Mouse (Mus musculus): ENCODE data around the gene Nmnat2.

Nmnat2 gene

DNA sequence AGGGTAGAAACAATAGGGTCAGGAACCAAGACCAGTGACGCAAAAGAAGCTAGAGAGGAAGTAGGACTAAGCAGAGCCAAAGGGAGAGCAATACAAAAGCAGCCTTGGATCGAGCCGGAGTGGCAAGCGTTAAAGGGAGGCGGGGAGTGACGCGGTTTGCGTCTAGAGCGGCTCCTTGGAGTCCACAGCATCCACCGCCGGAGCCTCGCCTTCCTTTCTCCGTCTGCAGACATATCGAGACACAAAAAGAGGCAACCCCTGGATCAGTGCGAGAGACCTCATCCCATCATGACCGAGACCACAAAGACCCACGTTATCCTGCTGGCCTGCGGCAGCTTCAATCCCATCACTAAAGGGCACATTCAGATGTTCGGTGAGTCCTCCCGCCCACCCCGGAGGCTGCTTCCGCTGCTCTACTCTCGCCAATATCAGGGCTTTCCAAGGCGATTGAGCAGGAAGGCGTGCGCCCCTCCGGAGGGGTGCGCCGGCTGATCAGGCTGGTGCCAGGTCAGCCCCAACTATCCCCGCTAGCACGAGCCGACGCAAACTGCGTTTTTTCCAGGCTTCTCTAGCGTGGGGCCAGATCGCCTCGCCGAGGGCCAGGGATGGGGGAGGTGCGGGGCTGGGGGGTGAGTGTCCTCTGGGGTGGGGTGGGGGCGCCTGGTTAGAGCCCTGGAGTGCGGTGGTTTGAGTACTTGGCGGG is at the start of gene Nmnat2:
TSS of gene Nmnat2 (plus strand) at position 173 of the 703 bp plus-strand sequence.
- peak; percentile 76 for DNase-seq

DNA sequence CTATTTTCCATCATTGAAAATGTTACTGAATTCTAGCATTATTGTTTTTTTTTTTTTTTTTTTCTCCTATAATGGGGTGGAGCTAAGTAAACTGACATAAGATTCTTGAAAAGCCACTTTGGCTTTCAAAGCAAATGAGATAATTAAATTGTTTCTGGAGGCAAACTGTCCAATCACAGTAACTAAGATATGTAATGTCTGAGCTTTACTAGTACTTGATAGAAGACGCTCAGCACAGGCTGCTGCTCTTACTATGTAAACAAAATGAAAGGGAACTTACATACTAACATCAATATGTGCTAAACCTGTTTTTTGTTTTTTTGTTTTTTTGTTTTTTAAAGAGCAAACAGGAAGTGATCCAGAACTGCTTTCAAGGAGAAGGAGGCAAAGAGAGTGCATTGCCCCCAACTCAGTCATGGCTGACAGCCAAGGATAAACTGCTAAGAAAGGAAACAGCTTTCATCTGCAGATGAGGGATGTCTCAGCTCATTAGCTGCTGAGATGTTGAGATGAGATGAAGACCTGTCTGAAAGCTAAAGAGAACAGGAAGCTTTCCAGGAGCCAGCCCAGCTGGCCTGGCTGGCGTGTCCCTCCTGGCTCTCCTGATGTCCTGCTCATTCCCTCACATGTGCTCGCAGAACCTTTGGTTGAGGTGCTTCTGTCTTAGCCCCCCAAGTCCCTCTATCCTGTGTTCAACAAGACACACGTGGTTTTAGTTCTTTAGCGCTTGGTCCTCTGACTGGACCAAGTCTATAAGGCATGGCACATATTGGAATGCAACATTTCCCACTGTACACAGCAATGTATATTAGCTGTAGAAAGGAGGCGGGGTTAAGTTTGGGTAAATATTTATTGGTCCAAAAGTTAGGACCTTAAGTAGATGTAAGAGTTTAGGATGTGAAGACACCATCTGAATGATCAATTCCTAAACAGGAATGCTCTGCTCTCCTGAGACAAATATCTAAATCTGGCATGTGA is 41.0 kb upstream of the Nmnat2 start:
- no peak for DNase-seq

- no peak for DNase-seq
These were observed 39.0 kb upstream of the Nmnat2 start for GRCm38 (mm10) chr1:152915766-152916165.

- no peak for DNase-seq
These were observed 37.9 kb upstream of the Nmnat2 start for GRCm38 (mm10) chr1:152916936-152917335.

- DNase-seq = no peak
These were observed 37.2 kb upstream of the Nmnat2 start for GRCm38 (mm10) chr1:152917626-152918025.

- no peak for DNase-seq
These were observed 33.0 kb upstream of the Nmnat2 start for GRCm38 (mm10) chr1:152921786-152922185.

DNA sequence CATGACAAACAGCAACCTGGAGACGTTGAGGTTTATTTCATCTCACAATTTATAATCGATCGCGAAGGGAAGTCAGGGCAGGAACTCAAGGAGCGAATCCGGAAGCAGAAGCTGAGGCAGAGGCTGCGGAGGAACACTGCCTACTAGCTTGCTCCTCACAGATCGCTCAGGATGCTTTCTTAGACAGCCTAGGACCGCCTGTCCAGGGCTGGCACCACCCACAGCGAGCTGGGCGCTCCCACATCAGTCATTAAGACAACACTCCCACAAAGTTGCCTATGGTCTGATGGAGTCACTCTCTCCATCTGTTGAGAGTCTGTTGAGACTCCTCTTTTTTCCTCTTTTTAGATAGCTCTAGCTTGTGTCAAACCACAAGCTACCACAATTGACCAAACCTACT is 20.8 kb upstream of the Nmnat2 start:
- no peak for DNase-seq

DNA sequence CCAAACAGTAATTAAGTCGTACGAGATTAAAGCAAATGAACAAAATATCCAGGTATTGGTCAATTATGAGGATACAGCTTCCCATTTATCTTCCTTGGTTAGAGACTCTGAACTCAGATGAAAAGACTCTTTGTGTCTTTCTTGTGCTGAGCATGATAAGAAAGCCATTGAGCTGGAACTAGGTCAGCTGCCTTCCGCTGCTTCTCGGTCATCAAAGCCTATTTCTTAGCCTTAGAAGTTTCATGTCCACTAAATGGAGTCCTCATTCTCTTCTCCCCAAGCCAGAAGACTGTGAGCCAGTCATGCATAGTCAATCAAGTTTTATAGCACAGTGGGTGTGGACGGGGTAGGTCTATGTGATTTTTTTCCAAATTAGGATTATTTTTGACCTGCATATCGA is 19.3 kb upstream of the Nmnat2 start:
- DNase-seq = no peak

DNA sequence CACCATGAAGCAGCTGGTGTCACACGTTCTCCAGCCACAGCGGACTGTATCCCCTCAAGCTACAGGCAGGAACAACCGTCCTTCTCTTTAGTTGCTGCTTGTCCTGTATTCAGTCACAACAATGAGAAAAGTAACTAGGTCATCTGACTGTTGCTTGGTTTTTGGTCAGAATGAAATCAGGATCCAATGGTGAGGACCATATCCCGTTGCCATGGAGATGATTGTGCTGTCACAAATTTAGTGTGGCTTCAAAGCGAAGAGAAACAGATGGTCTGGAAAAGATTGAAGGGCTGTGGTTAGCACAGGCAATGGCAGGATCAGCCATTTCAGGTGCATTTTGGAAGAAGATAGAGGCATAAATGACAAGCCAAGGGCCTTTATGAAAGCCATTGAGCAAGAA is 18.4 kb upstream of the Nmnat2 start:
- DNase-seq = no peak

GRCm38 (mm10) chr1:152942977-152943376 is 11.8 kb upstream of the Nmnat2 start:
- DNase-seq = no peak

DNA sequence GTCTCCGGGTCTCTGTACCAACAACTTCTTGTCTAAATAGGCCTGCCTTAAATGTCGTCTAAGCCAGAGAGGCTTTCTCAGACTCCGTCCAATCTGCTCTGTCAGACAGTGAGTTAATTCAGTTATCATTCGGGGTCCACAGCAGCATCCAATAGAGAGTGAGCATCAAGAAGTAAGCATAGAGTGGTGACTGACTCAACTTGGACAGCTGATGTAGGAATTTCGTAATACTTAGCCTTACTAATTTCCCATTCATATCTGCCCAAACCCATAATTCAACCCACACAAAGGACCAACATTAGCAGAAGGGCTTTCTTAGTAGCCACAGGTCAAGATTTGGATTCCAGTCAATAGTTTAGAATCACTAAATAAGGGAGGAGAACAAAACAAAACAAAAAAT is 626 bp upstream of the Nmnat2 start:
- DNase-seq = no peak

- peak; percentile 53 for DNase-seq
These were observed 895 bp downstream of the Nmnat2 start for GRCm38 (mm10) chr1:152955564-152956211.

- DNase-seq = peak; percentile 62
These were observed 1.4 kb downstream of the Nmnat2 start for GRCm38 (mm10) chr1:152956221-152956620.

- no peak for DNase-seq
These were observed 9.6 kb downstream of the Nmnat2 start for GRCm38 (mm10) chr1:152964344-152964743.

GRCm38 (mm10) chr1:152966222-152966621 is 11.4 kb downstream of the Nmnat2 start:
- DNase-seq = no peak

GRCm38 (mm10) chr1:152966686-152967085 is 11.9 kb downstream of the Nmnat2 start:
- no peak for DNase-seq

- no peak for DNase-seq
These were observed 14.3 kb downstream of the Nmnat2 start for GRCm38 (mm10) chr1:152969081-152969480.

- no peak for DNase-seq
These were observed 18.2 kb downstream of the Nmnat2 start for GRCm38 (mm10) chr1:152972957-152973356.

GRCm38 (mm10) chr1:152973421-152973820 is 18.6 kb downstream of the Nmnat2 start:
- DNase-seq = no peak

- no peak for DNase-seq
These were observed 19.1 kb downstream of the Nmnat2 start for GRCm38 (mm10) chr1:152973861-152974260.

DNA sequence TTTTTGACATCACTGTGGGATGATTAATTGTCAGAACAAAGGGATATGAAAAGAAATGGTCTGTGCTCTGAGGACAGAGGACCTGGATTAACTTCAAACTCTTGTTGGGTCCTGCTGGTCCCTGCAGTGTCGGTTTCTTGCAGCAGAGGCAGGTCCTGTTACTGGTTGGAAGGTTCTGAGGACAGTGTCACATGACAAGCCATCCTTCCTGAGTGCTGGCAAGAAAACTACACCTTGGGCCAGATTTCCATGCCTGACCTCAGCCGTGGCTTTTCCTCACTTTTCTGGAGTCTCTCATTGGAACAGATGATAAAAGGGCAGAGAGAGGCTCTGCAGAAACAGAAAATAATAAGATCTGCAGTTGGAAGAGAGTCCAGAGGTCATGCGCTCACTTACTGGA is 20.4 kb downstream of the Nmnat2 start:
- DNase-seq = peak; percentile 57

- DNase-seq = no peak
These were observed 23.9 kb downstream of the Nmnat2 start for GRCm38 (mm10) chr1:152978700-152979099.

DNA sequence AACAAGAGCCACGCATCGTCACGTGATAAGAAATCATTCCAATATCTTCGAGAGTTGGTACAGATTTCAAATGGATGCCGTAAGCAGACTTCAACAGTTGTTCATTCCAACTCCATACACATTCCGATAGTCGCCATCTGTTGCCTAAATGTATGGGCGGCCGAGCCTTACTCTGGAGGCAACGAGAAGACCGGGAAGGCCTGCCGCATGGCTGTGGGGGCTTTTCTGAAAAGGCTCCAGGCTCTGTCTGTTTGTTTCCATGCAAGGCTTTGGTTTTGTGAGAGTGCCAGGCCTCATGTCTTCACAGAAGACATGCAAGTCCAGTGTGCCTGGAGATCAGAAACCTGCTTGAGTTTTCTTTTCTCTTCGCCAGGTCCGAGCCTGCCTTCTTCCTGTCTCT is 28.6 kb downstream of the Nmnat2 start:
- DNase-seq = no peak

Measured in cerebellum, adult 8-10 months (tissue).